Mouse (Mus musculus) heart, embryonic 11.5 days (tissue): ENCODE measurements around the gene Bsn. TPM values are rescaled to one million over a fixed set of nuclear protein-coding genes. Genes with fewer than 3 reads are reported as not detected.
"Not testable (repeated sequence)": the region's sequence is repeated elsewhere in the genome, so short reads cannot be mapped to it uniquely, and the experiment has no call there.

Source experiments
- ATAC-seq: fragments of 200-750 bp; cut with Nextera tagmentation; replicated peaks from 2 replicates; pipeline ENCODE4 v1.8.0; 2017; ENCODE audit warnings: moderate library complexity; ENCODE audit not compliant: insufficient number of reproducible peaks, low FRiP score, low TSS enrichment
- H3K27ac ChIP-seq: fragments of 300-500 bp; sonication (generic); 2 replicates; pipeline ENCODE4 v1.5.1; 2014; ENCODE audit warnings: mild to moderate bottlenecking, low read depth, low read length
- H3K27me3 ChIP-seq: fragments of 300-500 bp; sonication (generic); 2 replicates; pipeline ENCODE4 v1.6.1; 2014; ENCODE audit warnings: mild to moderate bottlenecking, low read length, mixed read lengths; ENCODE audit not compliant: control insufficient read depth, insufficient read depth
- H3K36me3 ChIP-seq: fragments of 300-500 bp; sonication (generic); 2 replicates; pipeline ENCODE4 v1.6.1; 2014; ENCODE audit warnings: mild to moderate bottlenecking, low read length, moderate library complexity, mixed read lengths; ENCODE audit not compliant: control insufficient read depth, insufficient read depth
- H3K4me1 ChIP-seq: fragments of 300-500 bp; sonication (generic); 2 replicates; pipeline ENCODE4 v1.6.1; 2014; ENCODE audit warnings: low read length; ENCODE audit not compliant: control insufficient read depth, insufficient read depth
- H3K4me2 ChIP-seq: fragments of 300-500 bp; sonication (generic); 2 replicates; pipeline ENCODE4 v1.6.1; 2014; ENCODE audit warnings: mild to moderate bottlenecking, moderate library complexity
- H3K4me3 ChIP-seq: fragments of 300-500 bp; sonication (generic); 2 replicates; pipeline ENCODE4 v1.5.1; 2014; ENCODE audit warnings: low read depth, low read length
- H3K9ac ChIP-seq: fragments of 300-500 bp; sonication (generic); 2 replicates; pipeline ENCODE4 v1.6.1; 2014; ENCODE audit warnings: mild to moderate bottlenecking, low read depth, low read length, moderate library complexity
- H3K9me3 ChIP-seq: fragments of 300-500 bp; sonication (generic); replicated peaks from 2 replicates; pipeline ENCODE4 v1.6.1; 2016; ENCODE audit warnings: low read length; ENCODE audit not compliant: control insufficient read depth
- WGBS: fragments of 180-500 bp; shearing (Covaris S2); extraction: QIAGEN DNeasy Blood & Tissue Kit; methylation state at CpG from one replicate; pipeline ENCODE4 v1.1.7; 2014; ENCODE audit not compliant: insufficient replicate concordance; 5-methylcytosine and 5-hydroxymethylcytosine counted together
- polyA plus RNA-seq: library from polyadenylated mRNA; unstranded; fragments of >200 nt; fragmentation: Nextera tagmentation; extraction: Ambion mirVana; gene quantifications from 2 replicates; pipeline ENCODE4 v1.2.1, GENCODE M21; 2014

The Bsn gene
- polyA plus RNA-seq, 1 experiment from 2014 or later, result 0.77 TPM

DNA sequence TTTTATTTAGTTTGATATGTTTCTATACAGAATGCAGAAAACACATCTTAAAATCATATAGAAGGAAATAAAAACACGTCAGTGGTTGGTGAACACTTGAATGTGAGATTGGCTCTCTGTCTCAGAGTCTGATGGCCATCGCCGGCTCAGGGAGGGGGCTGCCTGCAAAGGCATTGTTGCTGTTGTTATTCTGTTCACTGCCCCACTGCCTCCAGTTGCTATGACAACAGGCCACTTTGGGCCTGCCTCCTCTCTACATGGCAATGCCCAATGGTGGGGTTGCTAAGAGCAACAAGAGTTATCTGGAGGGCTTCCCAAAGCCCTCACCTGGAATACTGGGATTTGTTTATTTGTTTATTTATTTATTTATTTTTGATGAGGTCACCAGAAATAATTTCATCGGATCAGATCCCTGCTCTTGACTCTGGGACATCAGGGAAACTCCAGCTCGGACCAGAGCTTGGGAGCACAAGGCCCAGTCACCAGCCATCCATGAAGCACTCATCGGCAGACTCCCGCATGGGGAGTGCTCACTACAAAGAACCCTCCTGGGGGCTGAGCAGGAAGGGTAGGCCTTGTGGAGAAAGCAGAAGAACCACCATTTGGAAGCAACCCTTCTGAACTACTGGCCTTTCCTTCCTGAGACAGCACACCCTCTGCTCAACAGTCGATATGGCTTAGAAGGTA is 14.8 kb upstream of the Bsn start:
- Histone ChIP-seq H3K4me1 (peaks cover 5% of the 10 kb centered on the region; the same call in 1 of the 2 replicates), H3K36me3 (peaks cover 16% of the 10 kb centered on the region), H3K9ac (no peak overlapping the region), H3K4me2 (no peak overlapping the region), H3K27me3 (no peaks in the 10 kb centered on the region), H3K4me3 (no peak overlapping the region), H3K9me3 (no peaks in the 10 kb centered on the region), H3K27ac (no peak overlapping the region)
- no peak for ATAC-seq
- 77% methylated on average over 8 of the region's 8 CpGs for WGBS

DNA sequence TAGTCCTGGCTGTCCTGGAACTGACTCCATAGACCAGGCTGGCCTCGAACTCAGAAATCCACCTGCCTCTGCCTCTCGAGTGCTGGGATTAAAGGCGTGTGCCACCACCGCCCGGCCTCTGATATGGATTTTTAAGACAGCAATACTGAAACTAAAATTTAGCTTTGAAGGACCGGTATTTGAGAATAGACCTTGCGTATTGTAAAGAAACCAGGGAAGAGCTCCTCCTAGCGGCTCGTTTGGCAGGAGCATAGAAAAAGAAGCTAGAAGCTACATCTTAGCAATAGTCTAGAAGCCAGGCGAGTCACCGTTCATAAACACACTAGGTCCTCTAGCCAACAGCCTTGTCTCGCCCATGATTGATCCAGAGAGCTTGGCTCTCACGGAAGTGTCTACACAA is 12.8 kb upstream of the Bsn start:
- peaks cover 8% of the 10 kb centered on the region; the same call in 1 of the 2 replicates for H3K4me1 ChIP-seq
- no peak overlapping the region for H3K27ac ChIP-seq
- peaks cover 14% of the 10 kb centered on the region for H3K36me3 ChIP-seq
- no peak for ATAC-seq
- WGBS, result 32% methylated on average over 13 of the region's 13 CpGs
- H3K4me2 ChIP-seq, result no peak overlapping the region
- no peaks in the 10 kb centered on the region for H3K27me3 ChIP-seq
- H3K4me3 ChIP-seq, result no peak overlapping the region
- H3K9me3 ChIP-seq, result no peaks in the 10 kb centered on the region
- H3K9ac ChIP-seq, result no peak overlapping the region

DNA sequence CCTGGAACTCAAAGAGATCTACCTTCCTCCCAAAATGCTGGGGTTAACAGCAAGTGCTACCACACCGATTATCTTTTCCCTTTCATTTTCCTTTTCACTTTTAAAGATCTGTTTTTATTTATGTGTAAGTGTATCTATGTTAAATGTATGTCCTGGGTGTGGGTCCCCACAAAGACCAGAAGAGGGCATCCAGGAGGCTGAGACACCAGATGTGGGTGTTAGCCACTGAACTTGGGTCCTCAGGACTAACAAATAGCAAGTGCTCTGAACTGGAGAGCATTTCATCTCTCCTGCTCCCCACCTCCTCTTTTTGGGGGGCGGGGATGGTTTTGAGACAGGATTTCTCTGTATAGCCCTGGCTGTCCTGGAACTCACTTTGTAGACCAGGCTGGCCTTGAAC is 12.0 kb upstream of the Bsn start:
- no peak overlapping the region for H3K9ac ChIP-seq
- no peaks in the 10 kb centered on the region for H3K27me3 ChIP-seq
- peaks cover 8% of the 10 kb centered on the region; the same call in 1 of the 2 replicates for H3K4me1 ChIP-seq
- no peaks in the 10 kb centered on the region for H3K9me3 ChIP-seq
- H3K27ac ChIP-seq, result no peak overlapping the region
- H3K36me3 ChIP-seq, result peaks cover 6% of the 10 kb centered on the region
- H3K4me2 ChIP-seq, result no peak overlapping the region
- WGBS, result 89% methylated on average over 2 of the region's 2 CpGs
- no peak overlapping the region for H3K4me3 ChIP-seq
- no peak for ATAC-seq

DNA sequence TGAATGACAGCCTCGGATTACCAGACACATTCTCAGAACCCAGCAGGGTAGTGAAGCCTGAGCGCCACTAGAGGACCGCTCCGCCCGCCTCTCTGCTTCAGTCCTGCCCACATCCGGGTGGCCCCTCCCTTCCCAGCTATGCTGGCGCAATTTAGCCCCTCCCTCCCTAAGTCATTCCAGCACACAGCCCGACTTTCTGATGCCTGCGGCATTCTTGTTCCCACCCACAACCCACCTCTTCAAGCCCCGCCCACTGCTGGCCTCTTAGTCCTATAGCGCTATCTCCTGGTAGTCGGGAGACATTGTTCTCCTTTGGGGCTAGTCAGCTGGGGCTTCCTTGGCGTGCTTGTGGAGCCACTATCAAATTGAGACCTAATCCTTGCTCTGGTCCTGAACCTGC is 11.0 kb upstream of the Bsn start:
- Histone ChIP-seq H3K9ac (no peak overlapping the region), H3K9me3 (no peaks in the 10 kb centered on the region), H3K27me3 (no peaks in the 10 kb centered on the region), H3K4me2 (peak overlapping the region; percentile 53), H3K36me3 (0 out of 2 replicates have a peak, but pooled peaks cover under 1% of the 10 kb centered on the region), H3K4me1 (peaks cover 8% of the 10 kb centered on the region; the same call in 1 of the 2 replicates), H3K4me3 (peak overlapping the region; percentile 24), H3K27ac (no peak overlapping the region)
- ATAC-seq, result peak; percentile 92
- under 1% methylated on average over 13 of the region's 13 CpGs for WGBS

DNA sequence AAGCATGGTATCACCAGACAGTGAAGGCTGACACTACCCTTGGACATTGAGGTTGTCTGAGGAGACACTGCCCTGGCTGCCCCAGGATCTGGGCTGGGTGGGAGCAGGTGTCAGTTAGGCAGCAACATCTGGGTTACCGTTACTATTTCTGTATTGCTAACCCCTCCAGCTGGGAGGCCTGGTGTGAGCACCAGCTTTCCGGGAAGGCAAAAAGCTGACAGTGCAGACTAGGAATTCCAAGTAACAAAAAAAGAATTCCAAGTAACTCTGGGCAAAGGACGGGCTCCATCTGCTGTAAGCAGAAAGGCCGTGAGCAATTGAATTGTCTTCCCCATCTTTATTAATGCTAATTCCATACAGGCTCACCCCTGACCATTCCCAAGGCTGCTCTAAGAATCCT is 8.4 kb upstream of the Bsn start:
- no peak overlapping the region for H3K4me2 ChIP-seq
- WGBS, result 56% methylated on average over 4 of the region's 4 CpGs

DNA sequence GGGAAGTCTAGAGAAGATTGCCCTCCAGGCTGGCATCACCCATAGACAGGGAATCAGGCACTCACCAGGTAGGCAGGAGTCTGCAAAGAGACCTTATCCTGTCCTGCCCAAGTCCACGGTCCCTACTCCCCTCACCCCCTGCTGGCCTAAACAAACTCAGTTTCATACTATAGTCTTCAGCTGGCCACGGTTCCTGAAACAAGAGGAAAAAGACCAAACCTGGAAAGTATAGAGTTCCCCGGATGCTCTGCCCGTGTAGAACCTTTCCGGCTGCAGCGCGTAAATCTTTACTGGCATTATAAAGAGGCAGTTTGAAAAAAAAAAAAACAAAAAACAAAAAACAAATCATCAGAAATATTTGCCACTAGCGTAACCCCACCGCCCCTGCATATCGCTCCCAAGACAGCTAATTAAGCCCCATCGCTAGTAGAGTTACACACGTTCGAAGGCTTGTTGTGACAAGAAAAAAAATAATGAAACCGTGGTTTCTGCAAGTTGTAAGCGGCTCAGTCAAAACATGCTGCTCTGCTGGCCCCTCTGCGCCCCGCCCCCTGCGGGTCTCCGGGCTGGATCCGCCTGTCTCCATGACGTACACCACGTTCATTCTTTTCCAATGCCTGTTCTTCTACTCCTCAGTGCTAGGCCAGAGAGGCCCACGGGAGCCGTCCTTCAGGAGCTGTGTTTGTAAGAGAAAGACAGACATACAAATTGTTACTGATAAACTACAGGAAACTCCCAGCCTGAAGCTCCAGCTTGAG is 6.9 kb upstream of the Bsn start:
- Histone ChIP-seq H3K27ac (no peak overlapping the region), H3K9me3 (no peaks in the 10 kb centered on the region), H3K4me3 (peak overlapping the region; percentile 0; the same call in 1 of the 2 replicates), H3K4me1 (peaks cover 8% of the 10 kb centered on the region; the same call in 1 of the 2 replicates), H3K9ac (no peak overlapping the region), H3K27me3 (no peaks in the 10 kb centered on the region), H3K36me3 (no peaks in the 10 kb centered on the region), H3K4me2 (peak overlapping the region; percentile 42)
- no peak for ATAC-seq
- 29% methylated on average over 24 of the region's 24 CpGs for WGBS

More for the DNA sequence above, 8.4 kb upstream of the Bsn start:
- ATAC-seq, result no peak
- no peaks in the 10 kb centered on the region for H3K27me3 ChIP-seq
- H3K27ac ChIP-seq, result no peak overlapping the region
- H3K36me3 ChIP-seq, result no peaks in the 10 kb centered on the region
- peaks cover 8% of the 10 kb centered on the region; the same call in 1 of the 2 replicates for H3K4me1 ChIP-seq
- H3K4me3 ChIP-seq, result no peak overlapping the region
- no peak overlapping the region for H3K9ac ChIP-seq
- H3K9me3 ChIP-seq, result no peaks in the 10 kb centered on the region

DNA sequence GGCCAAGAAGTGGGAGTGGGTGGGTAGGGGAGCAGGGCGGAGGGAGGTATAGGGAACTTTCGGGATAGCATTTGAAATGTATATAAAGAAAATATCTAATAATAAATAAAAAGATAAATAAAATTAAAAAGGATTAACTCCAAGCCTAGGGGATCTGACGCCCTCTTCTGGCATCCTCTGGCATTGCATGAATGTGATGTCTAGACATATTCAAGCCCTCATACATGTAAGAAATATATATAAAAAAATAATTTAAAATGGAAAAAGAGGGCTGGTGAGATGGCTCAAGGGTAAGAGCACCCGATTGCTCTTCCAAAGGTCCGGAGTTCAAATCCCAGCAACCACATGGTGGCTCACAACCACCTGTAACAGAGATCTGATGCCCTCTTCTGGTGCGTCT is 6.0 kb upstream of the Bsn start:
- not testable (repeated sequence) for H3K36me3 ChIP-seq, H3K27me3 ChIP-seq, H3K4me3 ChIP-seq, H3K9ac ChIP-seq, H3K4me2 ChIP-seq, H3K27ac ChIP-seq, H3K9me3 ChIP-seq, ATAC-seq, H3K4me1 ChIP-seq
- WGBS, result 63% methylated on average over 6 of the region's 6 CpGs

DNA sequence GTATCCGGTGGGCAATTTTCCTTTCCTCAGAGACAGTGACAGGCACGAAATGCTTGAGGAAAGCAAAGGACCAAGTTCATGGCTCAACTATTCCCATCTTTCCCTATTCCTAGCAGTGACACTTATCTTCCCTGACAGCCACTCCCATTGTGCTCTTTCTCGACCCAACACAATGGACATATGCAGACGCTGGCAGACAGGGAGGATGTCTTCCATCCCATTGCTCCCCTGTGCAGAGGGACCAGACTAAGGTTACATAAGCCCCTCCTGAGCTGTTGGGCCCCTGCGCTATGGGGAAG is 747 bp downstream of the Bsn start:
- Histone ChIP-seq H3K9me3 (no peaks in the 10 kb centered on the region), H3K9ac (no peak overlapping the region), H3K27me3 (peaks cover 41% of the 10 kb centered on the region), H3K36me3 (no peaks in the 10 kb centered on the region), H3K4me3 (peak overlapping the region; percentile 52; the same call in 1 of the 2 replicates), H3K27ac (no peak overlapping the region), H3K4me1 (no peaks in the 10 kb centered on the region), H3K4me2 (peak overlapping the region; percentile 84)
- WGBS, result 46% methylated on average over 5 of the region's 5 CpGs
- ATAC-seq, result no peak
